Mouse (Mus musculus) ES-E14 (cell line): ENCODE measurements at regions not wholly inside any gene's neighbourhood (a gene's known extent, or its start where the extent isn't known, plus 50 kb on each side); places are given as distances from the start of the nearest gene placed in this dataset.

ENCODE experiments used
- DNase-seq: peaks from one replicate; pipeline ENCODE4 v3.0.0-alpha.2; 2013; ENCODE audit warnings: low read depth, low spot score
- H3K27ac ChIP-seq: 2 replicates; pipeline ENCODE4 v1.5.1; 2012; ENCODE audit warnings: low read depth, mild to moderate bottlenecking, low read length, moderate library complexity, mixed read lengths; ENCODE audit not compliant: poor library complexity, insufficient read depth, severe bottlenecking
- H3K36me3 ChIP-seq: 2 replicates; pipeline ENCODE4 v1.6.1; 2012; ENCODE audit warnings: mild to moderate bottlenecking, low read length, moderate library complexity, mixed read lengths; ENCODE audit not compliant: control insufficient read depth, poor library complexity, insufficient read depth, severe bottlenecking
- H3K4me1 ChIP-seq, 2 experiments: fragments of 150-350 bp in 1 of 2; sonication (generic) in 1 of 2; 2 replicates each; pipeline ENCODE4 v1.6.1; 2012; ENCODE audit warnings: low read length in 2 of 2, mild to moderate bottlenecking in 1 of 2, mixed read lengths in 1 of 2; ENCODE audit not compliant: control insufficient read depth in 2 of 2, insufficient read depth in 2 of 2, poor library complexity in 1 of 2
- H3K4me3 ChIP-seq, 2 experiments: fragments of 150-350 bp in 1 of 2; sonication (generic) in 1 of 2; 2 replicates each; pipeline ENCODE4 v1.5.1; 2012; ENCODE audit warnings: low read length in 2 of 2, low read depth in 1 of 2, mild to moderate bottlenecking in 1 of 2, mixed read lengths in 1 of 2; ENCODE audit not compliant: insufficient read depth in 1 of 2, poor library complexity in 1 of 2, severe bottlenecking in 1 of 2
- H3K9ac ChIP-seq: 2 replicates; pipeline ENCODE4 v1.6.1; 2012; ENCODE audit warnings: low read depth, mild to moderate bottlenecking, low read length, mixed read lengths; ENCODE audit not compliant: poor library complexity, insufficient read depth, severe bottlenecking
- H3K9me3 ChIP-seq: fragments of 150-350 bp; sonication (generic); 2 replicates; pipeline ENCODE4 v1.6.1; 2012; ENCODE audit warnings: low read depth, mild to moderate bottlenecking, low read length; ENCODE audit not compliant: control insufficient read depth, insufficient read depth
- CHD2 ChIP-seq: IDR thresholded peaks from 2 replicates; pipeline ENCODE4 v1.6.1; 2014; ENCODE audit warnings: mild to moderate bottlenecking, low read depth, low read length, inconsistent platforms
- HCFC1 ChIP-seq: IDR thresholded peaks from 2 replicates; pipeline ENCODE4 v1.6.1; 2012; ENCODE audit warnings: low read length, inconsistent platforms, borderline replicate concordance; ENCODE audit not compliant: insufficient read depth
- MAFK ChIP-seq: IDR thresholded peaks from 2 replicates; pipeline ENCODE4 v1.6.1; 2014; ENCODE audit warnings: mild to moderate bottlenecking, low read depth, low read length, inconsistent platforms; ENCODE audit not compliant: insufficient read depth
- ZC3H11A ChIP-seq: IDR thresholded peaks from 2 replicates; pipeline ENCODE4 v1.6.1; 2012; ENCODE audit warnings: low read depth, mild to moderate bottlenecking, inconsistent platforms, low read length, borderline replicate concordance
- ZNF384 ChIP-seq: IDR thresholded peaks from 2 replicates; pipeline ENCODE4 v1.6.1; 2012; ENCODE audit warnings: low read depth, low read length, inconsistent platforms
- in situ Hi-C, 2 experiments: fragments of 600-800 bp; cut with MboI; formaldehyde crosslinking; loops; one replicate each; pipeline ENCODE4 v1.15.1; 2025; ENCODE audit warnings: low sequenced_read_pairs in 2 of 2, inconsistent platforms in 1 of 2; ENCODE audit not compliant: unreplicated experiment in 2 of 2

DNA sequence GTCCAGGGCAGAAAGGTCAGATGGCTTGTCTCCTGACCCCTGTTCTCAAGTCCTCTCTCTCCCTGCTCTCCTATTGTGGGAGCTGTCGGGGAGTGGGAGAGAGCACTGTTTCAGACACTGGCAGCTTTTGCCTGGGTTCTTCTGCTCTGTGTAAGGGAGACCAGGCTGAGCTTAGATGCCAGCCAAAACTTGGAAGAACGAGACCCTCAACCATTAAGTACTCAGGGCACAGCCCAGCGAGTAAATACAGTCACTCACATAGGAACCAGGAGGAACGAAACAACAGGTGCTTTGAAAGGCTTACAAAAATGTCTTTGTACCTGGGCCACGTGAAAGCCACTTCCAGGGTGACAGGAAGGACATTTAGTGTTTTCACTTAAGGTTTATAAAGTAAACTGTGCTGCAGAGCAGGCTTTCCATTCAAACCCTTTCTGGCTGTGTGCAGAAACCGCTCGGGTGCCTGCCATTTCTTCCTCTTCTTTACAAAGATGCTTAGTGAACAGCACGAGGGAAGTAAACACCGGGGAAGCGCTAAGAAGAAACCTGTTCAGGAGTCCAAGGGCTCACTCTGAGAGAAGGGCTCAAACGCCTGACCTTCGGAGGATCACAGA, 72.6 kb upstream of the Bach2 start:
- no peak for TF ChIP-seq CHD2
- no peak overlapping the region for H3K4me3 ChIP-seq
- H3K27ac ChIP-seq: no peak overlapping the region
- in situ Hi-C loops: no loop called here
- no peaks in the 10 kb centered on the region for H3K9me3 ChIP-seq
- no peak for DNase-seq
- H3K4me1 ChIP-seq: no peaks in the 10 kb centered on the region
- H3K36me3 ChIP-seq: peaks cover 3% of the 10 kb centered on the region; the same call in 1 of the 2 replicates
- no peak overlapping the region for H3K9ac ChIP-seq

DNA sequence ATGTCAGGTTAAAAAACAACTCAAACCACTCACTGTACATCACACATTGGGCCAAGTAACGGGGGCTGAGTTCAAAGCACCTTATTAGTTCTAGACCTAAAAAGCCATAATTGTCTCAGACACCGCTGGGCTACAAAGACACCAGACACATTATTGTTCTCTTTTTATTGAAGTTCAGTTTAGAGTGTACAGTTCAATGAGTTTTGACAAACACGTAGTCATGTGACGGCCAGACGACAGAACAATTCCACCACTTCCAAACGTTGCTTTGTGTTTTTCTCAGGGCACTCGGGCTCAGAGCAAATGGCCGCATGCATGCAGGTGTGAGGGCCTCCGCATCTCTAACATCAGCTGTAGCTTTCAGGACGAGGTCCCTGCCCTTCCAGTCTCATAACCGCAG, 71.5 kb upstream of the Bach2 start:
- H3K27ac ChIP-seq: no peak overlapping the region
- no peak for DNase-seq

DNA sequence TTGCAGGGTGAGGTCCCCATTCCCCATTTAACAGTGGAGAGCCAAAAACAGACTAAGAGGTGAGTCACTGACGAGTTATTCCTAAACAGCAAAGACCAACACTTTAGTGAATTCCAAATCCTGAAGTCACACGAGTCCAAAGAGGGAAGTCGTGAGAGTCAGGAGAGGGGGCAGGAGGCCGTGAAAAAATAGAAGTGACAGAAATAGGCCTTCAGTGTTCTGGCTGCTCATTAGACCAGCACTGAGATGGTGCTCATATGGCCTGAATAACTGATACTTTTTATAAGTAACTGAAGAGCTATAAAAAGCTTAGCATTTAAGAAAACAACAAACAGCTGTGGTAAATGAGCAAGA, 68.5 kb upstream of the Bach2 start:
- H3K4me1 ChIP-seq: no peaks in the 10 kb centered on the region
- peaks cover 3% of the 10 kb centered on the region; the same call in 1 of the 2 replicates for H3K36me3 ChIP-seq
- DNase-seq: no peak
- no peaks in the 10 kb centered on the region for H3K9me3 ChIP-seq
- H3K4me3 ChIP-seq: no peak overlapping the region
- TF ChIP-seq CHD2 (no peak), HCFC1 (no peak), ZC3H11A (no peak), MAFK (no peak), ZNF384 (no peak)
- no peak overlapping the region for H3K9ac ChIP-seq
- no peak overlapping the region for H3K27ac ChIP-seq
- in situ Hi-C loops: no loop called here

More for the DNA sequence above, 71.5 kb upstream of the Bach2 start:
- Histone ChIP-seq H3K4me3 (no peak overlapping the region), H3K36me3 (peaks cover 3% of the 10 kb centered on the region; the same call in 1 of the 2 replicates), H3K9me3 (no peaks in the 10 kb centered on the region), H3K9ac (no peak overlapping the region), H3K4me1 (no peaks in the 10 kb centered on the region)
- in situ Hi-C loops: no loop called here
- TF ChIP-seq CHD2 (no peak), MAFK (no peak), HCFC1 (no peak), ZNF384 (no peak), ZC3H11A (no peak)

DNA sequence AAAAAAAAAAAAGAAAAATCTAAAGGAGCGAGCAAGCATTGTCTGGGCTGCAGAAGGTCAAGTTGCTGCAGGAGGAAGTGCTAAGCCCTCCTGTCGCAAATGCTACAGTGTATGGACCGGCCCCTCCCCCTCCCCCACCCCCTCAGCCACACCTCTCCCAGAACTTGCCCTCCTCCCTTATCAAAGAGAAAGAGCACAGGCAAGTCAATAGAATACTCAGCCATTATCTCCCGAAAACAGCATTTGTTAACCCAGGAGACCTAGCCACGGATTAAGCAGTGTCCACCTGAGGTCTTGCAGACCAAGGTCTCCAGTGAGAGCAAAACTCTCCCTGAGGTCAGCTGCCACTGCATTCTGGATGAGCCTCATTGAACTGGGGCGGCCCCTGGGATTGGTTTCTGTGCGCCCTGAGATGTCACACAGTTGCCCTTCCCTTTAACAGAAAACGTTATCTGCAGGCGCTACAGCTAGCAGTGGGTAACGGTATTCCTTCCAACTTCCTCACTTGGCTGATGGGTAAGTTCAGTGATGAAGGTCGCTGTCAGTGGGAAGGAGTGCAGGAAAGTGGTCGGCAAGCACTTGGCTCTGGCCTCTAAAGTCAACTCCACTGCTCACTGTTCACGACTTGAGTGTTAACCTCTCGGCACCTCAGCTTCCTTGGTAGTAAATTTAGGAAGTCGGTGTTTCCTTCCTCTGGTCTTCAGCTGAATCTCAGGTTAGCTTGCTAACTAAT, 68.0 kb upstream of the Bach2 start:
- TF ChIP-seq CHD2: no peak
- no peak for TF ChIP-seq ZNF384
- no peak for TF ChIP-seq HCFC1
- no peak for TF ChIP-seq ZC3H11A
- no peak for TF ChIP-seq MAFK
- Histone ChIP-seq H3K4me3 (no peak overlapping the region), H3K36me3 (peaks cover 3% of the 10 kb centered on the region; the same call in 1 of the 2 replicates), H3K27ac (no peak overlapping the region), H3K9me3 (no peaks in the 10 kb centered on the region), H3K9ac (no peak overlapping the region), H3K4me1 (no peaks in the 10 kb centered on the region)
- no peak for DNase-seq
- in situ Hi-C loops: no loop called here

DNA sequence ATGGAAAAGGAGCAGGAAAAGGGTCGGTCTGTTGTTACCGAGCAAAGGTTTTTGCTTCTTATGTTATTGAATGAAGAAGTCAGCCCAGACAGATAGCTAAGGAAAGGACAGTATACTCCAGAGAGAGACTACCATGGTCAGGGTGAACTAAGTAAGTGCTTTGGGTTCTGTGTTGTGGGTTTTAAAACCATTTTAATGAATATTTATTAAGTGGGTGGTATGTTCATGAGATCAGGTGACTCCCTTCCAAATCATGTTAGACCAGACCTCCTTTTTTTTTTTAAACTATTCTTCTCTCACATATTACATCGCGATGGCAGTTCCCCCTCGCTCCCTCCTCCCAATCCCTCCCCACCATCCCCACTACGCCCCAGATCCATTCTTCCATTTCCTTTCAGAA, 67.3 kb upstream of the Bach2 start:
- Histone ChIP-seq H3K4me1 (no peaks in the 10 kb centered on the region), H3K4me3 (no peak overlapping the region), H3K9ac (no peak overlapping the region), H3K36me3 (peaks cover 3% of the 10 kb centered on the region; the same call in 1 of the 2 replicates), H3K9me3 (no peaks in the 10 kb centered on the region), H3K27ac (no peak overlapping the region)
- in situ Hi-C loops: no loop called here
- TF ChIP-seq HCFC1 (no peak), CHD2 (no peak), ZC3H11A (no peak), ZNF384 (no peak), MAFK (no peak)
- DNase-seq: no peak
